In genomic region chr13:94595289-94595688, GRCm38 (mm10) we compare ENCODE assay signal across 11 mouse cellular contexts.
DNase-seq lines count a peak whose midpoint lies in the region; ATAC-seq lines count a peak whose summit lies in the region.
"Had no signal": no experiment of that assay in that cellular context is flagged by ENCODE, and none has a peak within 500 bp of the region (broad histone marks: within the 10 kb centered on the region; RNA-seq: fewer than 3 reads in every experiment).

No protein-coding gene starts in this region.

- H3K27me3 ChIP-seq in heart, embryonic 12.5 days (replicated peaks): peaks cover 72% of the 10 kb centered on the region
- H3K27me3 ChIP-seq in hindbrain, embryonic 12.5 days: peaks cover 98% of the 10 kb centered on the region
- peaks cover 77% of the 10 kb centered on the region for H3K27me3 ChIP-seq in midbrain, embryonic 15.5 days (replicated peaks)

- 6% methylated on average over 14 of the region's 14 CpGs for WGBS in heart, embryonic 12.5 days
- 3% methylated on average over 14 of the region's 14 CpGs for WGBS in hindbrain, embryonic 12.5 days
- WGBS in midbrain, embryonic 15.5 days: 3% methylated on average over 14 of the region's 14 CpGs

- no peaks in the 10 kb centered on the region for H3K9me3 ChIP-seq in heart, embryonic 12.5 days (replicated peaks)
- H3K9me3 ChIP-seq in hindbrain, embryonic 12.5 days (replicated peaks): no peaks in the 10 kb centered on the region
- no peaks in the 10 kb centered on the region for H3K9me3 ChIP-seq in midbrain, embryonic 15.5 days

- no peak overlapping the region for H3K27ac ChIP-seq in heart, embryonic 12.5 days (ENCODE audit: poor library complexity, severe bottlenecking)
- H3K27ac ChIP-seq in hindbrain, embryonic 12.5 days: peak overlapping the region; percentile 73; the same call in 1 of the 2 replicates
- no peak overlapping the region for H3K27ac ChIP-seq in midbrain, embryonic 15.5 days

- DNase-seq in heart, postnatal 25 days (ENCODE audit: low spot score): no peak
- no peak for DNase-seq in spleen, adult 18-20 months
- no peak for DNase-seq in lung, postnatal 36 days
- DNase-seq in adrenal gland, postnatal 4 days (ENCODE audit: low spot score in 2 of 2): no peak
- DNase-seq: gastrocnemius, postnatal 10 days; kidney, adult 9 months; lung, postnatal 14 days had no signal

- intact Hi-C loops in heart, postnatal 25 days (cut with DNase I): no loop called here

- peak overlapping the region; percentile 53 for H3K4me3 ChIP-seq in heart, embryonic 12.5 days
- H3K4me3 ChIP-seq in hindbrain, embryonic 12.5 days: no peak overlapping the region; the same call in 1 of the 2 replicates
- 0 out of 2 replicates have a peak overlapping the region, but pooled peaks have one; percentile 22 for H3K4me3 ChIP-seq in midbrain, embryonic 15.5 days

- H3K36me3 ChIP-seq in heart, embryonic 12.5 days: no peaks in the 10 kb centered on the region
- H3K36me3 ChIP-seq in hindbrain, embryonic 12.5 days: no peaks in the 10 kb centered on the region
- H3K36me3 ChIP-seq in midbrain, embryonic 15.5 days (replicated peaks): no peaks in the 10 kb centered on the region

- H3K9ac ChIP-seq in heart, embryonic 12.5 days: no peak overlapping the region
- H3K9ac ChIP-seq in hindbrain, embryonic 12.5 days: no peak overlapping the region
- H3K9ac ChIP-seq in midbrain, embryonic 15.5 days: no peak overlapping the region

- H3K4me1 ChIP-seq in heart, embryonic 12.5 days (replicated peaks): peaks cover 8% of the 10 kb centered on the region
- peaks cover 14% of the 10 kb centered on the region for H3K4me1 ChIP-seq in hindbrain, embryonic 12.5 days
- H3K4me1 ChIP-seq in midbrain, embryonic 15.5 days: peaks cover 18% of the 10 kb centered on the region

- H3K4me2 ChIP-seq in heart, embryonic 12.5 days: peak overlapping the region; percentile 83
- H3K4me2 ChIP-seq in hindbrain, embryonic 12.5 days (replicated peaks): no peak overlapping the region
- peak overlapping the region; percentile 49 for H3K4me2 ChIP-seq in midbrain, embryonic 15.5 days

- ATAC-seq in heart, embryonic 12.5 days (ENCODE audit: insufficient number of reproducible peaks, low FRiP score): no peak
- ATAC-seq in common myeloid progenitor, adult 5-6 weeks (replicated peaks; ENCODE audit: low read depth, poor library complexity, severe bottlenecking): 0 out of 2 replicates have a peak, but pooled peaks have one; percentile 20
- ATAC-seq in hindbrain, embryonic 12.5 days (ENCODE audit: low FRiP score): peak; percentile 59
- peak; percentile 73 for ATAC-seq in midbrain, embryonic 15.5 days (replicated peaks)
